Mouse (Mus musculus): ENCODE measurements around the gene Lmtk3.

Lmtk3 gene

GRCm38 (mm10) chr7:45809276-45810075 lies 25.9 kb downstream of the Lmtk3 start:
- no peak for DNase-seq

GRCm38 (mm10) chr7:45812921-45813320 lies 29.4 kb downstream of the Lmtk3 start:
- no peak for DNase-seq

DNA sequence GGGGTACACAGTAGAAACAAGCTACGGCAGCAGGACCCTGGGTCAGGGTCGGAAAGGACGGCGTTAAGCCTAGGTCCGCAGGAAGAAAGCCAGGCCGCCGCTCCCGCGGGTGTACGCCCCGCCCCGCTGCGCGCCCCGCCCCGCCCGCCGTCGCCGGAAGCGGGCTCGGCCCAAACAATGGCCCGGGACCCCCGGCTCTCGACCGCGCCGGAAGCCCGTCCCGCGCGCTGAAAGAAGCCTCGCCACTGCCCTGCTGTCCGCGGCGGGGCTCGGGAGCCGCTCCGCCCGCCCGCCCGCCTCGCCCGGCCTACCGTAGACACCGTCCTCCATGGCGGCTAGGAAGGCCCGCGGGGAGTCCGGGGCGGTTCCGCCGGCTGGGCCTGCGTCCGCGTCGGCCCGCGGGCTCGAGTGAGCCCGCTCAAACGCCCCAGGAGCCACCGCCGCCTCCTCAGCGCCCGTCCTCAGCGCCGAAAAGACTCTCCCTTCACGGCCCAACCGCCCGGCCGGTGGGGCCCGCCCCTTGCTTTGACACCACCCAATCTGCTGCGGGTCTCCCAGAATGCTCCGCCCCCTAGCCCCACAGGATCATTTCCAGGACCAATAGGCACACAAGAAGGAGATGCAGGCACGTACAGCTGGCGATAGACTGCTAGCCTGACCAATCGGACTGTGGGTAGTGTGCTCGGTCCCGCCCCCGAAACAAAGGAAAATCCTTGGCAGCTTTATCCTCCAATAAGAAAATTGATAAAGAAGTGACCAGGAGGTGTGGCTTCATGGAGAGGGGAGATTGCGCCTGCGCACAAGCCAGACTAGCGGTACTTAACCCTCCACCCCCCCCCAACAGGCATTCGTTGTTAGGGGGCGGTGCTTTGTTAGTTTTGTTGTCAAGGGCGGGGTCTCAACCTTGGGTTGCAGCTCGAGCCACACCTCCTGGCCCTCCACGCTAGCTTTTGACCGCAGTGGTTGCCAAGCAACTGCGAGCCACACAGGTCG lies 30.5 kb downstream of the Lmtk3 start, which contains the start of gene Cyth2:
Cyth2 (minus strand) TSS at position 795 of the 993 bp plus-strand sequence.
- peak; percentile 99 for DNase-seq

DNA sequence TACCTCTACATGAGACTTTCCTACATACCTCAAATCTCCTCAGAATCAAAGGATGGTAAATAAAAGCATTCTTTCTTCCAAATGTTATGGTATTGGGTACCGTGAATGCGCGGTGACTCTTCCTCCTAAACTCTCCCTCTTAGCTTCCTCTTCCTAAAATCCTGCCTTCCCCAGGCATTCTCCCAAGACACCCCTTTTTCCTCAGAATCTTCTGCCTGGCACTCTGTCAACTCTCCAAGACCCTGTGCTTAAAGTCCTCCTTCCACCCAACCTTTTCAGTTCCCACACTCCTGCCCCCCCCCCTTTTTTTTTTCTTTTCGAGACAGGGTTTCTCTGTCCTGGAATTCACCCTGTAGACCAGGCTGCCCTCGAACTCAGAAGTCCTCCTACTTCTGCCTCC lies 31.3 kb downstream of the Lmtk3 start:
- DNase-seq: no peak

DNA sequence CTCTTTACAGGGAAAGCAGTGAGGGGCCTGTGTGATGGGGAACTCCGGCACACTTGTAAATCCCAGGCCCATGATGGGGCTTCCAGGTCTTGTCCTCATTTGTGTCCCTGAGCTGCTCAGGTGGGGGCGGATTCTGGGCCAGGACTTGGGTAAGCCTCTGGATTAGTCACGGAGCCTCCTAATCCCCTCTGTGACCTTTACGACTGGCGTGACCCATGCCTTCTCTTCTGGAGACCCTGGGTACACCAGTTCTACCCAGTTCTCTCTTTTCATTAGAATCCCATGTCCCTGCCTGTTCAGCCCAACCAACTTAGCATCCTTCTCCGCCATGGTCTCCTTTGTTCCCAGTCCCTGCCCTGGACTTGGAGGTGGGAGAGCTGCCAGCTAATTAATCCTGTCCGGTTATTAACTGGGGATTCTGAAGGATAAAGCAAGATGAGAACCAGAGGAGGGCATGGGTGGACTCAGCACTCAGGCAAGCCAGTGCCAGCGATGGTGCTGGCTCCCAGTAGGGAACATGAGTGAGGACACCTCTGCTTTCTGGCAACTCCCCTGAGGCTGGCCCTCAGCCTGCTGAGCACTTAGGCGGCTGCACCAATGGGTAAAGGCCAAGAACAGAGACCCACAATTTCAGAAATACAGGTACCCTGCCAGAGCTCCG lies 31.9 kb downstream of the Lmtk3 start:
- no peak for DNase-seq

GRCm38 (mm10) chr7:45815984-45816351 lies 32.4 kb downstream of the Lmtk3 start:
- DNase-seq: no peak

GRCm38 (mm10) chr7:45819843-45820242 lies 36.3 kb downstream of the Lmtk3 start:
- no peak for DNase-seq

GRCm38 (mm10) chr7:45820913-45821312 lies 37.4 kb downstream of the Lmtk3 start:
- DNase-seq: no peak

- no peak for DNase-seq
These were observed 41.1 kb downstream of the Lmtk3 start, which contains the start of gene Kcnj14 for GRCm38 (mm10) chr7:45824598-45824997. Kcnj14 (minus strand) TSS chr7:45824782.

- no peak for DNase-seq
These were observed 43.1 kb downstream of the Lmtk3 start for GRCm38 (mm10) chr7:45826631-45827030.

GRCm38 (mm10) chr7:45830427-45831127 lies 47.0 kb downstream of the Lmtk3 start, which contains the start of gene Grwd1:
Grwd1 (minus strand) TSS chr7:45830944.
- DNase-seq: peak; percentile 86 to 87

GRCm38 (mm10) chr7:45831128-45831525 lies 47.6 kb downstream of the Lmtk3 start:
- no peak for DNase-seq

DNA sequence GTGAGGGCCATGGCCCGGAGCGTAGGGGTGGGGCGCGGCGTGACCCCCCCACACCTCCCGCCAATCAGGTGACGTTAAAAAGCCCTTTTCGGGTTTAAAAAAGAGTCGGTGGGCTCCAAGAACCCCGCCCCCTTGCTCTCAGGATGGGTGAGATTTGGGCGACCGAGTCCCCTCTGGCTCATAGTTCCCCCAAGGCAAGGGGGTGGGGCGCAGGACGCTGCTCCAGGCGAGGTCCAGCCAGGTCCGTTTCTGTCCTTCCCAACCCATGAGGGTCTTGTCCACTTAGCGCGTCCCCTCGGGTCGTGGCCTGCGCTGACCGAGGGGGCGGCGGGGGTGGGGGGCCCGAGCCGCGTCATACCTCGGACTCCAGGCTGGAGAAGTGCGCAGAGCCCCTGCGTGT lies 48.9 kb downstream of the Lmtk3 start:
- DNase-seq: no peak

DNA sequence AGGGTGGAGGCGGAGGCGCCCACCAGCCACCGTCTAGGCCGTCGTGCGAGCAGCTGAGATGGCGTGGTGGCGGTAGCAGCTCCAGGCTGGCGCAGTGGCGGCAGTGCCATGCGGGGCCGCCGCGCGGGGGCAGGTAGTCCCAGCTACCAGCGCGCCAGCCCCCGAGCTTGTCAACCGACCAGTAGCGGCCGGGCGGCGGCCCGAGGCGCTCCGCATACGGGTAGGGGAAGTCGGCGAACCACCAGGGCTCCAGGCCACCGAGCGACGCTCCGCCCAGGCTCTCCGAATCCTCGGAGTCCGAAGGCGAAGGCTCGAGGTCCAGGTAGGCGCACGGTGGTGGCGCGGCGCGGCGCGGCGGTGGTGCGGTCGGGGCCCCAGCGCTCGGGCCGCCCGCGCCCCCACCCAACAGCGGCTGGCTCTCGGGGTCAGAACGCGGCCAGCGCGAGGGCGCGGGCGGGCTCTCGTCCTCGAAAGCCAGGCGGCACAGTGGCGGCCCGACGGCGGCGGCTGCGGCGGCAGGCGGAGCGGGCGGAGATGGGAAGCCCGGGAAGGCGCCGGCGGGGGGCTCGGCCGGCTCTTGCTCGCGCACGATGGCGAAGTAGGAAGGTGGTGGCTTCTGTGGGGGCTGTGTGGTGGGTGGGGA lies 49.7 kb downstream of the Lmtk3 start:
- DNase-seq: peak; percentile 16 to 52

- no peak for DNase-seq
These were observed 50.4 kb downstream of the Lmtk3 start for GRCm38 (mm10) chr7:45833924-45834323.

DNA sequence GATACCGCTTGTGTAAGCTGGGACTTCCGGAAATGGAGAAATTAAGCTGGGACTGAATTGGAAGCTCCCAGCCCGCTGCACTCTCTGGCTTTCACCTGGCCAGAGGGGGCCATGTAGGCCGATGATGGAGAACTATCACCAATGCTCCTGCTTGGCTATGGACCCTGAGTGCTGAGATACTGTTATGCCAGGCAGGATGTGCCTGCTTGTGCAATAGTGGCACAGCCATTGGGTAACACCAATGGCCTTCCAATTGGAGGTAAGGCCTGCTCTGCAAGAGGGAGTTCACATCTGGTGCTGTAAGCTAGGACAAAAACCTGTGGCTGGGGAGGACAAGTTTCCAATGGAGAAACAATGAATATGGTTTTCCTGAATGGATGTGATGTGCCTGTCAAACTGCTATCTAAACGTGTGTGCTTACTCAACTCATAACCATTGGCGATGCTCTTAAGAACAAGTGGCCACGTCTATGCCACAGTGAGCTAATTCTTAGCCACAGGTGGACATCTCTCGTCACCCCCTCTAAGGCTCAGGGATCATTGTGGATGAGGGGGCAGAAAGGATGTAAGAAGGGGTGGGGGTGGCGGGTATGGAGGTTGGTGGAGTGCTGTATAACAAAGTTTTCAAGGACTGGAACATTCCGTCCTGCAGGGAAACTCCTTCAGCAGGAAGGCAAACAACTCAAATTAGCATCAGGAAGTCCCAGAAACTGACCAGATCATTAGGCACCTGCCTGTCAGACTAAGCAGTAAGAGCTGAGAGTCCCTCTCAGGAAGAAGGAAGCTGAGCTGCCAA lies 59.6 kb downstream of the Lmtk3 start:
- no peak for DNase-seq

DNA sequence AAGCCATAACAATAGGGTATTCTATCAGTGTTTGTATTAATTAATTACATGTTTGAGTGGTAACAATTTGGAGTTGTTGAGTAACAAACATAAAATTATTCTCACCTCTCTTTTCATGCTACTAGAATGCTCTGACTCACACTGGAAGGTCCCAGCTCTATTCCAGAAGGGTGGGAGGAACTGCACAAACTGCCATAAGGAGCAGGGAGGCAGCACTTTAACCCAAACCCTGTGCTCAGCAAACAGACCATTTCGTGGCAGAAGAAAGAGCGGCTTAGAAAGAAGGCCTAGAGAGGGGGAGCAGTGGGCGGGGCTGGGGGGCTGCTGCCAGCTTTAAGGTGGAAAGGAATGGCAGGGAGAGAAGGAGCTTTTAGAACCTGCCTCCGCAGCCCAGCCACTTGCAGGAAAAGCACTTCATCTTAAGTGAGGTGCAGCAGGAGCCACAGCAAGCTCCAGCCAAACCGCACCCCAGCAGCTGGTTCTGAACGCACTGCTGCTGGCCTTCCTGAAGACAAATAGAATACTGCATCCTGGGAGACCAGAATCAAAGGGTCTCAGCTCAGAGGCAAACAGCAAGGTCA lies 65.0 kb downstream of the Lmtk3 start:
- no peak for DNase-seq

DNA sequence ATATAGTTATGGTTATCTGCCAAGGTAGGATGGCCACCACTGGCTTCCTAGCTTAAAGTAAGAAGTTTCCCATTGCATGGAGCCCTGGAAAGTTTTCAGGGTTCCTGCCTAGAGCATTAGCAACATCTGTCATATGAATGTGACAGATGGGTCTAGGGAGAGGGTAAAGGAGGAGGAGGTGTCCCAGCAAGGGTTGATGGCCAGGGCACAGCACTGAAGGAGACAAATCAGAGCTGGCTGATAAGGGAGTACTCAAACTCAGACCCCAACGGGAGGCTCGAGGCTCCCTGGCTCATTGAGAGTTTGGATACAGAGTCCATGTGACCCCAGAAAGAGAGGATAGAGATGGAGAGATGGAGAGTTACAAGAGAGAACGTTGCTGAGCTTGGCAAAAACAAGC lies 67.1 kb downstream of the Lmtk3 start:
- DNase-seq: no peak

- DNase-seq: no peak
These were observed 69.6 kb downstream of the Lmtk3 start for GRCm38 (mm10) chr7:45853089-45853488.

All from lung, postnatal 4 days (tissue).